9 mouse cellular contexts compared by ENCODE assay signal in the genomic region with DNA sequence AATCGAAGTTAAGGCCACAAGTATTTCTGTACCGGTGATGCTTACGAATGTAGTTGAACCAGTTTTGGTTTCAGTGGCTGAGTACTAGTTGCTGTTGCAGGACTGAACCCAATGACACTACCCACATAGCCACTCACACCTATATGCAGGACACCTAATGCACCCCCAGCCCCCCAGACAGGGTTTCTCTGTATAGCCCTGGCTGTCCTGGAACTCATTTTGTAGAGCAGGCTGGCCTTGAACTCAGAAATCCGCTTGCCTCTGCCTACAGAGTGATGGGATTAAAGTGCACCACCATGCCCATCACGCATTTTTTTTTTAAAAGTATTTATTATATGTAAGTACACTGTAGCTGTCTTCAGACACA. TPM values are rescaled to one million over a fixed set of nuclear protein-coding genes. Genes with fewer than 3 reads are reported as not detected.
A peak's percentile ranks its signal among the peaks of the same experiment; 100 is the strongest.
DNase-seq lines count a peak whose midpoint lies in the region; ATAC-seq lines count a peak whose summit lies in the region.
"Had no signal": no experiment of that assay in that cellular context is flagged by ENCODE, and none has a peak within 500 bp of the region (broad histone marks: within the 10 kb centered on the region; RNA-seq: fewer than 3 reads in every experiment).

No protein-coding gene starts in this region.

- ATAC-seq in erythroblast, adult 5-6 weeks (replicated peaks; ENCODE audit: low FRiP score, poor library complexity, severe bottlenecking): no peak
- no peak for ATAC-seq in lung, embryonic 15.5 days (ENCODE audit: borderline replicate concordance, extremely low read depth, low FRiP score, low TSS enrichment)
- no peak for ATAC-seq in limb, embryonic 13.5 days (ENCODE audit: low FRiP score, low read depth)
- no peak for ATAC-seq in stomach, embryonic 15.5 days (ENCODE audit: insufficient read depth, low FRiP score, low read depth)

- no peaks in the 10 kb centered on the region for H3K9me3 ChIP-seq in erythroblast, embryonic 14.5 days (ENCODE audit: control insufficient read depth, low read length)
- H3K9me3 ChIP-seq in lung, embryonic 15.5 days: no peaks in the 10 kb centered on the region
- H3K9me3 ChIP-seq in limb, embryonic 13.5 days: no peaks in the 10 kb centered on the region
- no peaks in the 10 kb centered on the region for H3K9me3 ChIP-seq in stomach, embryonic 15.5 days

- peak overlapping the region; percentile 88 for H3K4me2 ChIP-seq in lung, embryonic 15.5 days
- peak overlapping the region; percentile 79 for H3K4me2 ChIP-seq in limb, embryonic 13.5 days (replicated peaks)
- peak overlapping the region; percentile 88 for H3K4me2 ChIP-seq in stomach, embryonic 15.5 days

- WGBS in lung, embryonic 15.5 days: 56% methylated on average over 5 of the region's 5 CpGs
- 56% methylated on average over 5 of the region's 5 CpGs for WGBS in limb, embryonic 13.5 days
- 60% methylated on average over 5 of the region's 5 CpGs for WGBS in stomach, embryonic 15.5 days

- no peak for DNase-seq in lung, postnatal 10 days
- no peak for DNase-seq in frontal cortex, postnatal 25 days (ENCODE audit: low spot score in 2 of 2)
- no peak for DNase-seq in cerebellum, adult 8-10 months

- peak overlapping the region; percentile 83 for H3K4me3 ChIP-seq in erythroblast, embryonic 14.5 days (replicated peaks)
- peak overlapping the region; percentile 79 for H3K4me3 ChIP-seq in lung, embryonic 15.5 days
- H3K4me3 ChIP-seq in limb, embryonic 13.5 days: peak overlapping the region; percentile 73; the same call in 1 of the 2 replicates
- H3K4me3 ChIP-seq in stomach, embryonic 15.5 days (replicated peaks): peak overlapping the region; percentile 82

- peaks cover 75% of the 10 kb centered on the region for H3K4me1 ChIP-seq in erythroblast, embryonic 14.5 days (ENCODE audit: control insufficient read depth)
- peaks cover 73% of the 10 kb centered on the region for H3K4me1 ChIP-seq in lung, embryonic 15.5 days
- peaks cover 66% of the 10 kb centered on the region for H3K4me1 ChIP-seq in limb, embryonic 13.5 days
- peaks cover 58% of the 10 kb centered on the region for H3K4me1 ChIP-seq in stomach, embryonic 15.5 days

- no peak overlapping the region for H3K9ac ChIP-seq in lung, embryonic 15.5 days
- H3K9ac ChIP-seq in limb, embryonic 13.5 days: no peak overlapping the region
- no peak overlapping the region for H3K9ac ChIP-seq in stomach, embryonic 15.5 days

- peaks cover 12% of the 10 kb centered on the region for H3K27me3 ChIP-seq in erythroblast, embryonic 14.5 days (ENCODE audit: control insufficient read depth)
- peaks cover 9% of the 10 kb centered on the region for H3K27me3 ChIP-seq in lung, embryonic 15.5 days
- H3K27me3 ChIP-seq in limb, embryonic 13.5 days: peaks cover 9% of the 10 kb centered on the region
- H3K27me3 ChIP-seq in stomach, embryonic 15.5 days (replicated peaks): peaks cover 15% of the 10 kb centered on the region

- H3K27ac ChIP-seq in lung, embryonic 15.5 days: peak overlapping the region; percentile 29
- peak overlapping the region; percentile 93 for H3K27ac ChIP-seq in limb, embryonic 13.5 days
- H3K27ac ChIP-seq in stomach, embryonic 15.5 days: peak overlapping the region; percentile 95

- H3K36me3 ChIP-seq in erythroblast, embryonic 14.5 days (ENCODE audit: control insufficient read depth): peaks cover 58% of the 10 kb centered on the region
- H3K36me3 ChIP-seq in lung, embryonic 15.5 days: peaks cover 20% of the 10 kb centered on the region
- peaks cover 25% of the 10 kb centered on the region for H3K36me3 ChIP-seq in limb, embryonic 13.5 days
- H3K36me3 ChIP-seq in stomach, embryonic 15.5 days: peaks cover 18% of the 10 kb centered on the region

RNA-seq across cellular contexts. Expression of gene Rex1bd, which starts 0.5 kb away (rescaled TPM):
- 53.1 and 68.2 TPM in 2 replicates for polyA plus RNA-seq in erythroblast, embryonic 14.5 days (2012)
- 2.9 and 14.0 TPM in 2 replicates for total RNA-seq in erythroblast, adult 5-6 weeks (2015; ENCODE audit: low replicate concordance)
- total RNA-seq in erythroblast, adult 5-6 weeks (2017; ENCODE audit: low replicate concordance): 5.2 and 9.5 TPM in 2 replicates
- polyA plus RNA-seq in lung, embryonic 15.5 days (2015; fragmentation: Nextera tagmentation; extraction: Ambion mirVana): 120 and 122 TPM in 2 replicates
- 139 and 148 TPM in 2 replicates for polyA plus RNA-seq in limb, embryonic 13.5 days (2015; fragmentation: Nextera tagmentation; extraction: Ambion mirVana)
- 125 and 130 TPM in 2 replicates for polyA plus RNA-seq in stomach, embryonic 15.5 days (2015; fragmentation: Nextera tagmentation; extraction: Ambion mirVana)

RNA-seq across cellular contexts. Expression of gene Uba52, which starts 3.6 kb away (rescaled TPM):
- 107 and 138 TPM in 2 replicates for polyA plus RNA-seq in erythroblast, embryonic 14.5 days (2012)
- 653 and 914 TPM in 2 replicates for total RNA-seq in erythroblast, adult 5-6 weeks (2015; ENCODE audit: low replicate concordance)
- 249 and 1,009 TPM in 2 replicates for total RNA-seq in erythroblast, adult 5-6 weeks (2017; ENCODE audit: low replicate concordance)
- polyA plus RNA-seq in lung, embryonic 15.5 days (2015; fragmentation: Nextera tagmentation; extraction: Ambion mirVana): 909 and 953 TPM in 2 replicates
- 856 and 861 TPM in 2 replicates for polyA plus RNA-seq in limb, embryonic 13.5 days (2015; fragmentation: Nextera tagmentation; extraction: Ambion mirVana)
- polyA plus RNA-seq in stomach, embryonic 15.5 days (2015; fragmentation: Nextera tagmentation; extraction: Ambion mirVana): 843 and 950 TPM in 2 replicates

RNA-seq across cellular contexts. Expression of gene Crlf1, which starts 14.1 kb away (rescaled TPM):
- polyA plus RNA-seq in erythroblast, embryonic 14.5 days (2012): 0.63 and 1.7 TPM in 2 replicates
- 3.7 TPM in 1 of 2 replicates, not detected in the other for total RNA-seq in erythroblast, adult 5-6 weeks (2015; ENCODE audit: low replicate concordance)
- total RNA-seq in erythroblast, adult 5-6 weeks (2017; ENCODE audit: low replicate concordance): 2.5 TPM in 1 of 2 replicates, not detected in the other
- polyA plus RNA-seq in lung, embryonic 15.5 days (2015; fragmentation: Nextera tagmentation; extraction: Ambion mirVana): 181 and 186 TPM in 2 replicates
- 83.3 and 85.0 TPM in 2 replicates for polyA plus RNA-seq in limb, embryonic 13.5 days (2015; fragmentation: Nextera tagmentation; extraction: Ambion mirVana)
- polyA plus RNA-seq in stomach, embryonic 15.5 days (2015; fragmentation: Nextera tagmentation; extraction: Ambion mirVana): 2.9 and 4.1 TPM in 2 replicates
- total RNA-seq: granulocyte monocyte progenitor cell, adult 5-6 weeks had no signal

RNA-seq across cellular contexts. Expression of gene Tmem59l, which starts 19.9 kb away (rescaled TPM):
- polyA plus RNA-seq in erythroblast, embryonic 14.5 days (2012): not detected in 2 replicates
- not detected in 2 replicates for total RNA-seq in erythroblast, adult 5-6 weeks (2015; ENCODE audit: low replicate concordance)
- not detected in 2 replicates for total RNA-seq in erythroblast, adult 5-6 weeks (2017; ENCODE audit: low replicate concordance)
- 6.5 and 6.6 TPM in 2 replicates for polyA plus RNA-seq in lung, embryonic 15.5 days (2015; fragmentation: Nextera tagmentation; extraction: Ambion mirVana)
- 24.2 and 26.6 TPM in 2 replicates for polyA plus RNA-seq in limb, embryonic 13.5 days (2015; fragmentation: Nextera tagmentation; extraction: Ambion mirVana)
- polyA plus RNA-seq in stomach, embryonic 15.5 days (2015; fragmentation: Nextera tagmentation; extraction: Ambion mirVana): 3.0 and 3.5 TPM in 2 replicates
- total RNA-seq: granulocyte monocyte progenitor cell, adult 5-6 weeks had no signal

RNA-seq across cellular contexts. Expression of gene Fkbp8, which starts 20.5 kb away (rescaled TPM):
- 255 and 264 TPM in 2 replicates for polyA plus RNA-seq in erythroblast, embryonic 14.5 days (2012)
- 27.1 and 47.4 TPM in 2 replicates for total RNA-seq in erythroblast, adult 5-6 weeks (2015; ENCODE audit: low replicate concordance)
- 53.5 and 56.9 TPM in 2 replicates for total RNA-seq in erythroblast, adult 5-6 weeks (2017; ENCODE audit: low replicate concordance)
- polyA plus RNA-seq in lung, embryonic 15.5 days (2015; fragmentation: Nextera tagmentation; extraction: Ambion mirVana): 307 and 313 TPM in 2 replicates
- 284 and 290 TPM in 2 replicates for polyA plus RNA-seq in limb, embryonic 13.5 days (2015; fragmentation: Nextera tagmentation; extraction: Ambion mirVana)
- 292 and 304 TPM in 2 replicates for polyA plus RNA-seq in stomach, embryonic 15.5 days (2015; fragmentation: Nextera tagmentation; extraction: Ambion mirVana)

Comparison
In these comparisons a context has a peak if more than half of its experiments do, and no peak if none do; other contexts are left out.
1. H3K27ac ChIP-seq: peak in every context shown above with its lines; median percentile 95 in stomach, embryonic 15.5 days; 93 in limb, embryonic 13.5 days; 29 in lung, embryonic 15.5 days.
2. RNA of gene Crlf1, which starts 14.1 kb away (polyA plus RNA-seq): 181 to 186 TPM in lung, embryonic 15.5 days and 83.3 to 85.0 TPM in limb, embryonic 13.5 days; 2.9 to 4.1 TPM in stomach, embryonic 15.5 days and 0.63 to 1.7 TPM in erythroblast, embryonic 14.5 days; every median in the first group is over 10 times any median in the second.
3. Peak in every context shown above with its lines, with median percentiles within 50 percentile points of each other: H3K4me3 ChIP-seq and H3K4me2 ChIP-seq.